Mouse (Mus musculus): Measurements from ENCODE around the gene Nat8f1.

DNA sequence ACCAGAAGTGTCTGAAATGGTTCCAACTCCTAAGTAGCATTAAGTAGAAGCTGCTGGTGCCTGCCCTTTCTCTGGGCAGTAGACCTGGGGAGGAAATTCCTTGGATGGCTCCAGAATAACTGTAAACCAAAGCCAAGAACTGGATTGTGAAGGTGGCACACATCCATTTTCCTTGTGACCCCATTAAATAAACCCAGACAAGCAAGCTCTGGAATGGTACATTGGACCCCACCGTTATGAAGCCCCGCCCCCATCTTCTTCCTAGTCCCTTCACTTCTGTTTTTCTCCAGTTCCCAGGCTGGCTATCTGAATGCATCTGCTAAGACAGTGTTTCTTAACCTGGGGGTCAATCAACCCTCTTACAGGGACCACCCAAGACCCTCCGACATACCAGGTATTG, 3.9 kb downstream of the Nat8f1 start, which contains the start of gene Tprkb:
- TF ChIP-seq CTCF (IDR thresholded peaks at IDR 0.05; ENCODE audit: extremely low read depth, insufficient read length, insufficient replicate concordance, low read depth, low read length) (no peak), POLR2A (IDR thresholded peaks at IDR 0.05; ENCODE audit: low read depth, low read length) (no peak)

Measured in small intestine, adult 2 months (tissue).